Mouse (Mus musculus) left cerebral cortex, adult 11 months (tissue): ENCODE results near the gene Fam131a.

Source experiments
- DNase-seq: peaks from one replicate; pipeline ENCODE4 v3.0.0; 2022; ENCODE audit warnings: low spot score

Gene Fam131a

DNA sequence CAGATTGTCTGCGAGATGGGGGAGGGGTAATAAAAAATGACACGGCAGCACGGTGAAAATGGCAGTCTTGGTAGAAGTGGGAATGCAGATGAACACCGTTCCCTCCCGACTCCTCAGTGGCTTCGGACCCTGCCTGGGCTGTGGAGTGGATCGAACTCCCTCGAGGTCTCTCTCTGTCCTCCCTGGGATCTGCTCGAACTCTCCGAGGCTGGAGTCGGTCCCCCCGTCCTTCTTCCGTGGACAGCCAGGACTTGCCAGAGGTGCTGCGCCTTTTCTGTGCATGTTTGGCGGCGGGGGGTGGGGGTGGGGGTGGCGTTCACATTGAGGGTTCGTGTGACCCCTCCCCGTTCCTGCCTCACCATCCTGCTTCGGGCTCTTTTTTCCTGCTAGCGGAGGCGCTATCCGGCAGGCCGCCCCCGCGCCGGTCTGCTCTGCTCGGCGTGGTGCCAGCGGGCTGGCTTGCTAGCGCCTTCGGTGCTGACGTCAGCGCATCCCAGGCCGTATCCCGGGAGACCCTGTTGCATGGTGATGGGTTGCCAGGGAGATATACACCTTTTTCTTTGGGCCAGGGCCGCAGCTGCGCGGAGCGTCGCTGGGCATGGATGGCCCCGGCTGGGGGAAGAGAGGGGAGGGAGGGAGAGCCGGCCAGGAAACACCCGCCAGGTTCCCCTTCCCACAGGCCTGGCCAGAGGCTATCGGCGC lies 2.7 kb downstream of the Fam131a start:
- DNase-seq, result peak; percentile 93

DNA sequence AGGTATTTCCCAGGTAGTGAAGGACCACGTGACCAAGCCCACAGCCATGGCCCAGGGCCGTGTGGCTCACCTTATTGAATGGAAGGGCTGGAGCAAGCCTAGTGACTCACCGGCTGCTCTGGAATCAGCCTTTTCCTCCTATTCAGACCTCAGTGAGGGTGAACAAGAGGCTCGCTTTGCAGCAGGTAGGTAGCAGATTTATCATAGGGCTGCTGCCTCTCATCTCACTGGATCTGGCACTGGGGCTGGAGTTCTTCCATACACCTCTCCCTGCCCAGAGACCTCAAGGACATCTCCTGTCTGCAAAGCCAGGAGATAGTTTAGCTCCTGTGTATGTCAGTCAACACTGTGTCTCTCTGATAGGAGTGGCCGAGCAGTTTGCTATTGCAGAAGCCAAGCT lies 6.2 kb downstream of the Fam131a start:
- DNase-seq, result no peak

DNA sequence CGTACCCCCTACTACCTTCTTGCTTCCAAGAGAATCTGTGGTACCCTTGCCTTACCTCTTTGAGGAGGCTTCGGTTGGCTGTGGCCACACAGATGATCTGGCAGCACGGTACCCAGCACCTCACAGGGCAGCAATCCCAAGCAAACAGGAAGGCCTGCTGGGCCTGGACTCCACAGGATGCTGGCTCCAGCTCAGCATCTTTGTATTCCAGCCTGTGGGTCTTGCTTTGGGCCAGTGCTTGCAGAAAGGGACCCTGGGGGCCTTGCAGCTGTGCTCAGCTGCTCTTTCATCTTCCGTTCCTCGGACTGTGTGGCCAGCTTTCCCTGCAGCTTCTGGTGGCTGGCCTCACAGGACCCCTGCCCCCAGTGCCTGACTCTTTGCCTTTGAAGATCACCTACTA lies 7.0 kb downstream of the Fam131a start:
- DNase-seq, result no peak

DNA sequence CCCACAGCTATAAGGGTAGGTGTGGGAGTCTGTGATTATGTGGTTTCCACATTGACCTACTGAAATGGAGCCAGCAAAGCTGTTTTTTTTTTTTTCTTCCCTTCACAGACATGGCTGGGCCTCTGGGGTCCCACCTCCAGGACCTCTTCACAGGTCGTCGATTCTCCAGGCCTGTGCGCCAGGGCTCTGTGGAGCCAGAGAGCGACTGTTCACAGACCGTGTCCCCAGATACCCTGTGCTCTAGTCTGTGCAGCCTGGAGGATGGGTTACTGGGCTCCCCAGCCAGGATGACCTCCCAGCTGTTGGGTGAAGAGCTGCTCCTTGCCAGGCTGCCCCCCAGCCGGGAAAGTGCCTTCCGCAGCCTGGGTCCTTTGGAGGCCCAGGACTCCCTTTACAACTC lies 8.3 kb downstream of the Fam131a start:
- DNase-seq, result no peak

DNA sequence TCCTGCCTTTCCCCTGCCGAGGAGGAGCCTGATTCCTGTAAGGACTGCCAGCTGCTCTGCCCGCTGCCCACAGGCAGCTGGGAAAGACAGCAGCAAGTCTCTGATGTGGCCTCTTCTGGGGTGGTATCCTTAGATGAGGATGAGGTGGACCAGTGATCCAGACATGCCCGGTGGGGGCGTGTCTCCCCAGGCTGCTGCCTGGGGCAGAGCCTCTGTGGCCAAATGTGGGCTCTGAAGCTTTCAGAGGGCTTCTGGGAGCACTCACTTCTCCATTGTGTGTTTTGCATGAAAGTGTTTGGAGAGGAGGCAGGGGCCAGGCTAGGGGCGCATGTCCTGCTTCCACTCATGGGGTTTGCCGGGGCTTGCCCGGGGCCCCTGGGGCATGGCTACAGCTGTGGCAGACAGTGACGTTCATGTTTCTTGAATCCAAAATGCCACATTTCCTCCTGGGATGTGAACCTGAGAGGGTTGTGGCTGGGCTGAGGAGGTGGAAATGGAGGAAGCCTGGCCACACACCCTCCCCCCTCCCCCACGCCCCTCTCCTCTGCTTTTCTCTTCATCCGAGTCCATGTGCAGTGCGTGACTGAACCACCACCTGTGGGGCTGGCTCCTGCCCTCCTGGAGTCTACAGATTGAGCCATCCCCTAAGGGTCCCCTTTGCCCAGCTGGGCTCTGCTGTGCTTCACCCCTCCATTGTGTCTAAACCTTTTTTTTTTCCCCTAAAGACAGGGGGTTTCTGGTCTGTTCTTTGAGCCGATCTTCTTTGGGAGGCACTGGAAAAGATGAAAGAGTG lies 8.9 kb downstream of the Fam131a start:
- no peak for DNase-seq

DNA sequence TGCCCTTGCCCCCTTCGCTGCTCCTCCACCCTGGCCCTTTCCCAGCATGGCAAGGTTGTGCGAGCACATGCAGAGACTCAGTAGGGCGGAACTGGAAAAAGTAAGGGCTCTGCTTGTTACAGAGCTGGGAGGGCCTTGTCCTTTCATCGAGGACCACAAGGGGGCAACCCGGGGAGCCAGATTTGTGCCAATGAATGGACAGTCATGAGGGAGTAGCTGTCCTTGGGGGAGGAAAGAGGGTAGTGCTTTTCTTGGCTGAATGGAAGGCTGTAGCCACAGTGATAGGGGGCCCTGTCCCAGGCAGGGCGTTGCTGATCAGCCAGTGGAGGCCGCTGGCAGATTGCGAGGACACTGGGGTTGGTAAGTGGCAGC lies 9.5 kb downstream of the Fam131a start:
- no peak for DNase-seq

DNA sequence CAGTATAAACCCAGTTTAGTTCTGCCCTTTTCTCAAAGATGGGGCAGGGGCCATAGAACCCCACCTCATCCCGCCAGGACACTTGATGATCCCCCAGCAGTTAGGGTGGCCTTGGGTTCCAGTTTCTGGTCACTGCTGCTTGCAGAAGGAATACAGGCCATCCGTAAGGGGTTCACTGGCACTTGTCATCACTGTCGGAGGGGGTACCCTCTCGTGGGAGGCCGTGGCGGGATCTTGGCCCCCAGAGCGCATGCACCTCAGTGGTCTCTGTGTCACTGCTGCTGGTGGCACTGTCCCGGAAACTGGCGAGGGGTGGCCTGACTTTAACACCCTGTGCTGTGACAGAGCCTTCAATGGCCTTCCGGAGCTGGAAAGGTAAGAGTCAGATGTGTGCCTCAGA lies 10.0 kb downstream of the Fam131a start:
- DNase-seq, result no peak

DNA sequence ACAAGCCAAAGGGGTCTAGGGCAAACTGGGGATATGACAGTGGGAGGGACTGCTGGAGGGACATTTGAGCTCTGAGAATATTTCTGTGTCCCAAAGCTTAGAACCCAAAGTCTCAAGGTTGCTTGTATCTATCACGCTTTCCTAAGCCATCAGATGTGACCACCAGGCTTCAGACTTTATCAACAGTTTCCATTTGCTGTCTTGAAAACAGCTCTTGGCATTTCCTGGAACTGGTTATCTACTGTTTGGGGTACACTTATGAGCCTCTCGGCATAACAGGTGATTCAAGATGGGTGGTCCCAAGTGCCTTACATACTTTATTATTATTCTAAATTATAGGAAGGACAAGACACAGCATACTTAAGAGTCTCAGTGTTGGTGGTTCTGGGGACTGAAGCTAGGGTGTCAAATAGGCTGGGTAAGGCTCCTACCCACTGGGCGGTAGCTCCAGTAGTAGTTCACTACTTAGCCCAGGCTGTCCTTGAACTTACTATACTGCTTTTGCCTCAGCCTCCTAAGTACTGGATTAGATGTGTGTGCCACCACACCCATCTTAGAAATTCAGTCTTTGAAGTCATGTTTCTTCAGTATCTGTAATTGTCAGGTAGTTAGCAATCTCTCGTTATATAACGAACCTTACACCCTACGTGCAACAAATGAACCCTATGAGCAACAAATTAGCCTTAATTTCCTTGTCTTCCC lies 10.8 kb downstream of the Fam131a start:
- DNase-seq, result no peak

DNA sequence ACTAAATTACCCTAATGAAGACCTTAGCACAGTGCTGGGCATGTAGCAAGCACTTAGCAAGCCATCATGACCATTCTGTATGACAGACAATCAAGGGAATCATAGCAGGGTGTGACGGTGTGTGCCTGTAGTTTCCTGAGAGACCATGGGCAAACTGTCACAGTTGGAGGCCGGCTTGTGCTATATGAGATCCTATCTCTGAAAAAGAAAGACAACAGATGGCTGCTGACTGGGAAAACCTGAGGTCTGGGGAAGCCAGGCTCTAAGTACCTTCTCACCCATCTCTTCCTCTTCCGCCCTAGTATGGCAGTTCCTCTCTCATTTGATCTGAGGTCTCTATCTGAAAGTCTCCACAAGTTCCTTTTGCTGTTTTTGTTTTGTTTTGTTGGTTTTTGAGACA lies 12.7 kb downstream of the Fam131a start:
- no peak for DNase-seq

DNA sequence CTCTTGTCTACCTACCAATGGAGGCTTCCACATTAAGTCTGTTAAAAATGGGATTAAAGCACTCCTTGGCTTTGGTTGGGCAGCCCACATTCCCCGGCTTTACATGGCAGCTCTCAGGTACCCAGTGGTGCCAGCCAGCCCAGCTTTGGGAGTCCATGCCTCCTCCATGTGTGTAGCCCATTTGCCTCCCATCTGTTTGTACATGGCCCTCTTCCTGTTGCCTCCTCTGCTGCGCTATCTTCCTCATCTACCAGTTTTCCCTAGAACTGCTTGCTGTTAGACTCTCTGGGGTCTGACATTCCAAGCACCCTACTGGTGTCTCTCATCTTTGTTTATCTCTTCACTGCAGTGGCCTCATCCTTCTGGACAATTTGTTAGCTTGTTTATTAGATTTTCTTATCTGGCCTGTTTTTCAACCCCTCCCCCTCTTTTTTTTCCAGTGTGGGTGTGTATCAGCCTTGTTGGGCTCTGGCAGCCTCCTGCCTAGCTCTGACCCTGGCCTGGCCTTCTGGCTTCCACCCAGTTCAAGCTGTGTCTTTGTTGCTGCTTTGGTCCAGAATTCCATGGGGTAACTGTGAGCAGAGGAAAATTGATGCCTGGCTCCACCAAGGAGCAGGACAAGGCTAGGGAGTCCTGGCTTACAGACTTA lies 13.5 kb downstream of the Fam131a start:
- no peak for DNase-seq

DNA sequence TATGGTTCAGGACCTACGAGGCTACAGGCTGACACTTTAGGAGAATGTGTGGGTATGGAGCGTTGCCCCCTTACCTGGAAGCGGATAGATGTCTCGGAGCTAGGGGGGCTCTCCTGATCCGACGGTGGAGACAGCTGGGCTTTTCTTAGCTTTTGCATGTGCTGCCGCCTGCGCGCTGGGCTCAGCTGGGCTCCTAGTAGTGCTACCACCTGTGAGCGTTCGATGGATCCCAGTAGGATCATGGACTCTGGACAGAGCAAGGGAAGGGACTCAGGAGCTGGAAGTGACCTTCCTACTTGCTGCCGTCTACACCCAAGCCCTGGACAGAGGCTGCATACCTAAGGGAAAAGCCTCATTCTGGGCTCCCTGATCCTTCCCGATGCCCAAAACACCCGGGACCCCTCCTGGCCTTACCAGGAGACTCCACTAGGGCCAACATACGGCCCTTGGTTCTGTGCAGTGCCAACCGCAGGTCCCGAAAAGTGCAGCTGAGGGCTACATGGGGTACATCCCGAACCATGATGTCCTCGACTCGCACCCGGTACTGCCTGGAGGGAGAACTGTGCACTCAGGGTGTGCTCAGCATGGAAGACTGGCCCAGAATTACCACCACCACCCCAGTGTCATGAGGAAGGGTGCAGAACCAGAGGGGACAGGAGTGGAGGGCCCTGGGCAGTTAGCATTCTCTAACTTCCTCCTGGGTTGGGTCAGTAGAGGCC lies 15.3 kb downstream of the Fam131a start:
- DNase-seq, result no peak

DNA sequence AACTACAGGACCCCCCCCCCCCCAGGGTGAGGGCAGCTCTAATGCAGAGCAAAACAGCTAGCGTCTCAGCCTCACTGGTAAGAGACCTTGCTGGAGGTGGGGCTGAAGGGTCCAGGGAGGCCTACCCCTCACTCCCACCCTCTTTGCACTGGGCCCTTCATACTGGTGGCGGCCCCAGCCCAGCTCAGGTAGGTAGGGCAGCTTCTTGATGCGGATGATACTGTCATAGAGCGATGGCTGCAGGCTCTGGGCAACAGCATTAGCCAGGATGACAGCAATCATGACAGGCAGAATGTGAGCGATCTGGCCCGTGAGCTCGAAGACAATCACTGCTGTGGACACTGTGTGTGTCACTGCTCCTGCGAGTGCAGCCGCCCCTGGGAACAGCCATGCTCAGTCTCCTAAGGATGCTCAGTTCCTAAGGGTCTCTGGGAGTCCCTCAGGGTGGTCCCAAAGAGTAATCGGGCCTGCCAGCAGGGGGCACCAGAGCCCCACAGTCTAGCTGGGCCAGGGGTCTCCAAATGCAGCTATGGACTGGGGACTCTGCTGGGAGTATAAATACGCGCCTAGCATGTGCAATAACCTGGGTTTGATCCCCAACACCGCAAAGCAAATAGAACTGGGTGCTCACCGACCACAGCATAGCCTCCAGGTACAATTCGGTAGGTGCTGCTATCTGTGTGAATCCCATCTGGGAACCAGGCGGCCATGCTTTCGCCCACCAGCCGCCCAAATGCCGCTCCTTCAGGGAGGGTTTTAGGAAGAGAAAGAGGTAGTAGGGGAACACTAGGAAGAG lies 16.1 kb downstream of the Fam131a start:
- no peak for DNase-seq

DNA sequence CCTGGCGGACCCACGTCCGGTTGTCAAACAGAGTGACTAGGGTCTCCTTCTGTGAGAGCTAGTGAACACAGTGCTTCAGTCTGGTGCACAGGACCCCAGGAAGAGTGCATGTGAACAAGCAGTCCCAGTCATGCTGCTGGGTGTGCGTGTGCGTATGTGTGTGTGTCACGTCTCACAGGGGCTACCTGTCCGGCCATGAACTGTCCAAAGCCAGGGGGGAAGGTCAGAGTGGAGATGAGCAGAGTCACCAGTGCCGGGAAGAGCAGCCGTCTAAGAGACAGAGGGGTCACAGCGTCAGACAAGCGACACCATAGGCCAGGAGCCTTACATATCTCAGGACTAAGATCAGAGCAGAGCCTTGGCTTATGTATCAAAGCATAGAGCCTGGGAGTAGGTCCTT lies 17.3 kb downstream of the Fam131a start:
- no peak for DNase-seq

DNA sequence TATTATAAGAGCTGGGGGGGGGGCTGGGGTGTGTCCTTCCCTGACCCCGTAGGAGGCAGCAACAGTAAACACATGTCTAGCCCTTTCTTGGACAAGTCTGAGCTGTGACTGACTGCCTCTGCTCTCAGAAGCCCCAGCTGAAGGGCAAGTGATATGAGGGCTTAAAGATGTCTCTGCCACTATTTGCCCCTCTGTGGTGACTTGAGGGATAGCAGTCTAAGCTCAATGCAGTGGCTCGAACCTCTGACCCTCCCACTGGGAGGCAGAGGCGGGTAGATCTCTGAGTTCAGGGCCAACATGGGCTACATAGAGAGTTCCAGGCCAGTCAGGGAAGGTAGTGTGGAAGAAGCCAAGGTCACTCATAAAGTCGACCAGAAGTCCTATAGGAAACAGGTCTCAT lies 17.8 kb downstream of the Fam131a start:
- DNase-seq, result no peak

DNA sequence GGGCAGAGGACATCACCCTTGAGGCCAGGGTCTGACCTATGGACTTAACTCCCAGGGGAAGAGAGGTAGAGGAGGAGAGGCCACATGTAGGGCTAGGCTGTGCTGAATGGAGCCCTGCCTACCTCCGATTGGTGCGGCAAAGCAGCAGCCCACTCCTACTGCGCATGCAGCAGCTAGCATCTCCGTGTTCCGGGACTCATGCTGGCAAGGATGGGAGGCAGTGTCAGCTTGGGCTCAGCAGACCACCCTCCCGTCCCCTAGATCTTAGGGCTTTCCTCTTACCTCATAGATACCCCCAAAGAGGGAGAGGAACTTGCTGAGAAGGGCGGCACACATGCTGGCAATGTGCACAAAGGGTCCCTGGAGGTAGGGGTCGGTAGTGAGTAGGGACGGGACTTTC lies 19.1 kb downstream of the Fam131a start:
- no peak for DNase-seq

DNA sequence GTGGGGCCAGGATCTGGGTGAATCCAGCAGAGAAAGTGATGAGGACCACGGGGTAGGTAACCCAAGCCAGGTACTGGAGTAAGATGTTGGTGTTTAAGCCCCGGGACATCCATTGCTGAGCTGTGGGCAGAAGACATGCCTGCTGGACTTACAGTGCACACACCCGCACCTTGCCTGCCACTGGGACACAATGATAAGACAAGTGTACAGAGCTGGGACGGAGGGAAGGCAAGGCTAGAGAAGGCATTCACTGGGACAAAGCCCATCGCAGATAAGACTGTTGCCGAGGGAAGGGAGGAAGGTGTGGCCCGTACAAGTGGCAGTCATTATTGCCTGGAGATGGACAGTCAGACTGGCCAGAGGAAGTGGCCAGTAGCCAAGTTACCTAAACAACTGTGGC lies 19.8 kb downstream of the Fam131a start:
- no peak for DNase-seq

DNA sequence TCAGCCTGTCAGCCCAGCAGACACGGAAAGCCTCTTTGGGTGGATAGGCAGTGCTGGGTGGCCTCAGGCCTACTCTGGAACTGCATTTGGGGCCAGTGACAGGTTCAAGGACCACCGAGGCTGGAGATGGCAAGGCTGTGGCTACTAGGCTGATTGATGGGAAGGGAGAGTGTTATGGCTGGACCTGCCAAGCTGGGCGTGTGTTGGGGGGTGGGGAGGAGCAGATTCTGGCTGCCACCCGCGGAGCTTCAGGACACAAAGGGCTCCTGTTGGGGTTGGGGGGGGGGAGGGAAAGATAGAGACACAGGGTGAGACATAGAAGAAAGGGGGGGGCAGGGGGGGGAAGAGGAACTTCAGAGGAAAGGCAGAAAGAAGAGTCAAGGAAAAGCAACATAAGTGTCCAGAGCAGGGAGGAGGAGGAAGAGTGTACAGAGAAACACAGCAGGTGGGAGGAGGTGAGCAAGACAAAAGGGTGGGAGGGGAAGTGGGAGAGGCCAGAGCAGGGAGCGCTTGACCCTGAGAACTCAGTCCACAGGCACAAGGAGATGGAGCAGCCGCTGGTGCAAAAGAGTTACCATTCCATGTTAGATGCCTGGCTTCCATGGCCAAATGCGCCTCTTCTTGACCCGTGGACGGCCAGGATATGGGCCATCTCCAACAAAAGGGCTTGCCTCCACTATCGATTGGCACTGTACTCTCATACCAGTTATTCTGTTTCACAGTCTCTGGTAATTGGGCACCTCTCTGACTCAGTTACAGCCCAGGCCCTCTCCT lies 21.5 kb downstream of the Fam131a start:
- DNase-seq, result no peak

DNA sequence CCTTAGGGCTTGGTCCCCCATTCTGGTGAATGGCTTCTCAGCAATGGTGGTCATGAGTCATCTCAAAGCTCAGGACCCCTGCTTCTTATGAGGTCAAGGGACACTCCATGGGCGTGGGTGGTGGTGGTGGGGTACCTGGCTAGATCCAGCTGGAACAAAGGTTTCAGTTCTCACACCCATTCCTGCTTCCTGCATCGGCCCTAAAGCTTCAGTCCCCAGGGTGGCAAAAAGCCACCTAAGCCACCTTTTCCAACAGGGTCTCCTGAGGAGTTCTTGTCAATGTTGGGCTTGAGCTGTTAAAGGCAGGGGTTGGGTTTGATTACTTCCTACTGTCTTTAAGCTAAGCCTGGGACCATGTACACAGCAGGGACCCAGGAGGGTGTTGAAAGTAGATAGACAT lies 22.1 kb downstream of the Fam131a start:
- no peak for DNase-seq

DNA sequence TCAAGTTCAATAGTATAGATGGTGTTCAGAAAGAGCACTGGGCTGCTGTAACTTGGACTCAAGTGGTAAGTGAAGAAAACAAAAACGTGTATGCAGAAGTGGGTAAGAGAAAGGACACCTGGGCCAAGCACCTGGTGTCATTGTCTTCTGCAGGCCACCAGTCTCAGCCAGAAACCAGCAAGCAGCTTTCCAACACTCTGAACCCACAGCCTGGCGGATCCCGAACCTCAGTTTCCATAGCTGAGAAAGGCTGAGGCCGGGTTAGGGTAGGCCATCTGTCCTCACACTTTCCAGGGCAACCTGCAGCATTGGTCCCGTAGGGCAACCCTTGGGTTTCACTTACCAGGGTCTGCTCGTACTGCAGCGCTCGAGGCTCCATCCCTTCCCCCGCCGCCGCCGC lies 22.5 kb downstream of the Fam131a start:
- DNase-seq, result no peak
